Mouse (Mus musculus) hindbrain, embryonic 11.5 days (tissue): ENCODE measurements around the gene Ldb2. TPM values are rescaled to one million over a fixed set of nuclear protein-coding genes. Genes with fewer than 3 reads are reported as not detected.

ENCODE experiments used
- ATAC-seq: fragments of 200-750 bp; cut with Nextera tagmentation; 2 replicates; pipeline ENCODE4 v1.8.0; 2017; ENCODE audit warnings: mild to moderate bottlenecking, moderate TSS enrichment, moderate library complexity; ENCODE audit not compliant: low FRiP score
- DNase-seq: peaks from one replicate; pipeline ENCODE4 v3.0.0-alpha.2; 2015; ENCODE audit warnings: low spot score
- H3K27ac ChIP-seq: fragments of 300-500 bp; sonication (generic); 2 replicates; pipeline ENCODE4 v1.5.1; 2014; ENCODE audit warnings: mild to moderate bottlenecking, low read depth, low read length
- H3K27me3 ChIP-seq: fragments of 300-500 bp; sonication (generic); 2 replicates; pipeline ENCODE4 v1.6.1; 2014; ENCODE audit warnings: mild to moderate bottlenecking, low read length, moderate library complexity, mixed read lengths; ENCODE audit not compliant: control insufficient read depth, insufficient read depth
- H3K36me3 ChIP-seq: fragments of 300-500 bp; sonication (generic); 2 replicates; pipeline ENCODE4 v1.6.1; 2014; ENCODE audit warnings: mild to moderate bottlenecking, low read length, moderate library complexity, mixed read lengths; ENCODE audit not compliant: control insufficient read depth, insufficient read depth
- H3K4me1 ChIP-seq: fragments of 300-500 bp; sonication (generic); replicated peaks from 2 replicates; pipeline ENCODE4 v1.6.1; 2014; ENCODE audit warnings: low read length, mixed read lengths; ENCODE audit not compliant: control insufficient read depth, insufficient read depth
- H3K4me2 ChIP-seq: fragments of 300-500 bp; sonication (generic); replicated peaks from 2 replicates; pipeline ENCODE4 v1.6.1; 2014; ENCODE audit warnings: mild to moderate bottlenecking, low read depth, low read length
- H3K4me3 ChIP-seq: fragments of 300-500 bp; sonication (generic); 2 replicates; pipeline ENCODE4 v1.5.1; 2014; ENCODE audit warnings: low read depth, low read length
- H3K9ac ChIP-seq: fragments of 300-500 bp; sonication (generic); 2 replicates; pipeline ENCODE4 v1.6.1; 2014; ENCODE audit warnings: low read depth, low read length
- H3K9me3 ChIP-seq: fragments of 300-500 bp; sonication (generic); 2 replicates; pipeline ENCODE4 v1.6.1; 2016; ENCODE audit warnings: low read length; ENCODE audit not compliant: control insufficient read depth
- WGBS: fragments of 180-500 bp; shearing (Covaris S2); extraction: QIAGEN DNeasy Blood & Tissue Kit; methylation state at CpG from one replicate; pipeline ENCODE4 v1.1.7; 2014; 5-methylcytosine and 5-hydroxymethylcytosine counted together
- polyA plus RNA-seq: library from polyadenylated mRNA; unstranded; fragments of >200 nt; fragmentation: Nextera tagmentation; extraction: Ambion mirVana; gene quantifications from 2 replicates; pipeline ENCODE4 v1.2.1, GENCODE M21; 2014

Gene Ldb2
- polyA plus RNA-seq, 1 experiment from 2014 or later = 33.6 TPM

- Histone ChIP-seq H3K27me3 (no peaks in the 10 kb centered on the region), H3K4me3 (no peak overlapping the region), H3K4me1 (no peaks in the 10 kb centered on the region), H3K9me3 (no peaks in the 10 kb centered on the region), H3K27ac (no peak overlapping the region), H3K4me2 (no peak overlapping the region), H3K36me3 (no peaks in the 10 kb centered on the region), H3K9ac (no peak overlapping the region)
- ATAC-seq (no peak), DNase-seq (no peak)
- WGBS = 92% methylated on average over 1 of the region's 1 CpGs
Measured at GRCm38 (mm10) chr5:44491526-44491925, 308.0 kb downstream of the Ldb2 start.

- no peak overlapping the region for H3K9ac ChIP-seq
- WGBS = 95% methylated on average over 6 of the region's 6 CpGs
- H3K4me2 ChIP-seq = no peak overlapping the region
- DNase-seq = no peak
- H3K4me1 ChIP-seq = no peaks in the 10 kb centered on the region
- H3K27me3 ChIP-seq = no peaks in the 10 kb centered on the region
- no peak for ATAC-seq
- no peaks in the 10 kb centered on the region for H3K36me3 ChIP-seq
- H3K27ac ChIP-seq = no peak overlapping the region
- no peak overlapping the region for H3K4me3 ChIP-seq
- H3K9me3 ChIP-seq = no peaks in the 10 kb centered on the region
Measured at GRCm38 (mm10) chr5:44490462-44490861, 309.0 kb downstream of the Ldb2 start.

DNA sequence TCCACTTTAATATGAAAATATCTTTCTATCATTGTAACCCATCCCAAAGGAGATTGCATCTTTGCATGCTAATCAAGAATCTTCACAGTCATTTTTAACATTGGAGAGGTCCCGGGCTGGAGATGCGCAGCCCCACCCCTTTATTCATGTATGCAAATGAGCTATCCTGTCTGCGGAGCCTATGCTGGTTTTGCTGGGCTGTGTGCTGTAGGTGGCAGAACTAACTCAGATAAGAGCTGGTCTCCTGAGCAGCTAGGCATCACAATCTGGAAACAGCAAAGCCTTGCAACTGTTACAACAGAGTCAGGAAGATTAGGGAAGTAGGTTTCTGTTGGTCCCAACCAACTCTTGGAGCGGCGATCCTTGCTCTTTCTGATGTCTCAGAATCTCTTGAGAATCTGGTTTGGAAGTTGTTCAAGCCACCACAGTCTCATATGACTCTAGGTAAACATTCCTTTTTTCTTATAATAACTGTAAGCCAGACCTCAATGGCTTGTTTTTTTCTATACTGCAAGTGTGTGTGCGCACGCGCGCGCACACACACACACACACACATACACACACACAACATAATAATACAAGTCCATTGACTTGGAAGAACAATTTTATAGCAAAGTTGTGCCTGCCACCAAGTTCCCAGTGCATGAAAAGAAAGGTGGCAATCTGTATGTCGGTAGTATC, 315.9 kb downstream of the Ldb2 start:
- Histone ChIP-seq H3K4me3 (no peak overlapping the region), H3K9me3 (no peaks in the 10 kb centered on the region), H3K27ac (no peak overlapping the region), H3K4me1 (no peaks in the 10 kb centered on the region; the same call in 1 of the 2 replicates), H3K9ac (no peak overlapping the region), H3K36me3 (no peaks in the 10 kb centered on the region), H3K27me3 (no peaks in the 10 kb centered on the region), H3K4me2 (no peak overlapping the region)
- ATAC-seq (peak; percentile 92), DNase-seq (peak; percentile 51)
- WGBS = 64% methylated on average over 11 of the region's 11 CpGs

- Histone ChIP-seq H3K4me2 (no peak overlapping the region), H3K36me3 (no peaks in the 10 kb centered on the region), H3K4me1 (no peaks in the 10 kb centered on the region; the same call in 1 of the 2 replicates), H3K9ac (no peak overlapping the region), H3K9me3 (no peaks in the 10 kb centered on the region), H3K4me3 (no peak overlapping the region), H3K27ac (no peak overlapping the region), H3K27me3 (no peaks in the 10 kb centered on the region)
- ATAC-seq = no peak
- WGBS = 78% methylated on average over 4 of the region's 4 CpGs
- DNase-seq = no peak
Measured at GRCm38 (mm10) chr5:44481406-44481805, 318.1 kb downstream of the Ldb2 start.

- H3K4me2 ChIP-seq = no peak overlapping the region
- H3K9me3 ChIP-seq = no peaks in the 10 kb centered on the region
- no peak overlapping the region for H3K4me3 ChIP-seq
- ATAC-seq (0 out of 2 replicates have a peak, but pooled peaks have one; percentile 49), DNase-seq (peak; percentile 46)
- no peaks in the 10 kb centered on the region for H3K36me3 ChIP-seq
- no peak overlapping the region for H3K9ac ChIP-seq
- no peaks in the 10 kb centered on the region for H3K4me1 ChIP-seq
- no peak overlapping the region for H3K27ac ChIP-seq
- no peaks in the 10 kb centered on the region for H3K27me3 ChIP-seq
- WGBS = 26% methylated on average over 4 of the region's 4 CpGs
Measured at GRCm38 (mm10) chr5:44476356-44476755, 323.1 kb downstream of the Ldb2 start.

DNA sequence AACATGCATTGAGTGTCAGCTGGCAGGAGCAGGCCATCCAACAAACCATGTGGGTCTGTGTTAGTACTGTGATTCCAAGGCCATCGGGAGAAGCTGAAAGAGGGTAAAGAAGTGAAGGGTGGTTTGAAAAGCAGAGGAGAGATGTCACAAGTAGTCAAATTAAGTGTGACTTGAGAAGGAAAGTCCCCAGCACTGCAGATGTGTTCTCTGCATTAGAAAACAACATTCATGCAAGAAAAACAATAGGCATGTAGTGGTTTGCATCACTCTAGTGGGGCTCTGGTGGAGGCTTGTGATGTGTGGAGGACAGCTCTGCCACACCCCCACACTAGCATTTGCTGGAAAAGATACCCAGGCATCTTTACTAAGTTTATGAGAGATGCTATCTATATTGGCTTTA, 323.9 kb downstream of the Ldb2 start:
- Histone ChIP-seq H3K36me3 (no peaks in the 10 kb centered on the region), H3K27ac (no peak overlapping the region), H3K4me3 (no peak overlapping the region), H3K9ac (no peak overlapping the region), H3K9me3 (no peaks in the 10 kb centered on the region), H3K27me3 (no peaks in the 10 kb centered on the region), H3K4me2 (no peak overlapping the region), H3K4me1 (no peaks in the 10 kb centered on the region)
- 81% methylated on average over 1 of the region's 1 CpGs for WGBS
- DNase-seq (no peak), ATAC-seq (no peak)

DNA sequence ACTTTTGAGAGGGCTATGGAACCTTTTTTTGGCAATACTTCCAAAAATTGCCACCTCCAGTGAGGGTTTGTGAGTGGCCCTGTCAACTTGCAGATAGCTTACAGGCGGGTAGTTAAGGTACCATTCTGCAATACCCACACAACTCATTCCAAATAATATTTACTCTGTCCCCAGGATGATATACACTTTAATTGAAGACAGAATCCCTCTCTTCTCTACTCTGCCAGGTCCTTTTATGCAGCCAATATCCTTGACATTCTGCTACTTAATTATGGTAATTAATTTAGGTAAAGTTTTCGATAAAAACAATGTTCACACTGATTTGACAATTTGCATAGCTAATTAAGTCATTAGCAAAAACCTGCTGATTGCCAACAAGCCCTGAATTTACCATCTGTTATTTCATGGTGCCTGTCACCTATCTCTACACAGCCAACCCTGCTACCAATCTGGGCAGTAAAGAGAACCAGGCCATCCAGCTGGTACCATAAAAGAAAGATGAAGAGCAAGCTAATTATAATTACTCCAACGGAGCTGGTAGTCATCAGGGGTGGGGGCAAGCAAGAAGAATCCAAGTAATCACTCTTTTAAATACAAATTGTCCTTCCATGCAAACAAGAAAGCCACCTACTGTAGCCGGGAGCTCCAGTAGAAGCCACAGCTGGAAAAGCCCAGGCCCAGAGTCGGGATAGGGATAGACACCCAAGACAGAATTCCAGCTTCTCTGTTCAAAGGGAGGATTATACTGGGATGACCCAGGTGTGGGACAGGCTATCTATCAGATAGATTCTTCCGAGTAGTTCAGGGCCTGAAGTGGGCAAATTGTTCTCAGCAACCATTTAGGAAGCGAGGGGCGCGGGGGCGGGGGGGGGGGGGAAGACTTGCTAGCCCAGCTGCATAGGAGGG, 325.4 kb downstream of the Ldb2 start:
- Histone ChIP-seq H3K4me3 (no peak overlapping the region), H3K36me3 (no peaks in the 10 kb centered on the region), H3K9ac (no peak overlapping the region), H3K27ac (no peak overlapping the region), H3K4me2 (no peak overlapping the region), H3K27me3 (no peaks in the 10 kb centered on the region), H3K4me1 (no peaks in the 10 kb centered on the region), H3K9me3 (no peaks in the 10 kb centered on the region)
- ATAC-seq (no peak), DNase-seq (no peak)
- WGBS = 86% methylated on average over 7 of the region's 10 CpGs

- no peak overlapping the region for H3K27ac ChIP-seq
- DNase-seq (no peak), ATAC-seq (no peak)
- no peaks in the 10 kb centered on the region for H3K9me3 ChIP-seq
- H3K27me3 ChIP-seq = no peaks in the 10 kb centered on the region
- H3K4me3 ChIP-seq = no peak overlapping the region
- H3K36me3 ChIP-seq = no peaks in the 10 kb centered on the region
- no peak overlapping the region for H3K4me2 ChIP-seq
- H3K4me1 ChIP-seq = no peaks in the 10 kb centered on the region
- WGBS = 86% methylated on average over 4 of the region's 4 CpGs
- no peak overlapping the region for H3K9ac ChIP-seq
Measured at GRCm38 (mm10) chr5:44465238-44465637, 334.2 kb downstream of the Ldb2 start.
